Mouse (Mus musculus): ENCODE results near the gene Cactin.

DNA sequence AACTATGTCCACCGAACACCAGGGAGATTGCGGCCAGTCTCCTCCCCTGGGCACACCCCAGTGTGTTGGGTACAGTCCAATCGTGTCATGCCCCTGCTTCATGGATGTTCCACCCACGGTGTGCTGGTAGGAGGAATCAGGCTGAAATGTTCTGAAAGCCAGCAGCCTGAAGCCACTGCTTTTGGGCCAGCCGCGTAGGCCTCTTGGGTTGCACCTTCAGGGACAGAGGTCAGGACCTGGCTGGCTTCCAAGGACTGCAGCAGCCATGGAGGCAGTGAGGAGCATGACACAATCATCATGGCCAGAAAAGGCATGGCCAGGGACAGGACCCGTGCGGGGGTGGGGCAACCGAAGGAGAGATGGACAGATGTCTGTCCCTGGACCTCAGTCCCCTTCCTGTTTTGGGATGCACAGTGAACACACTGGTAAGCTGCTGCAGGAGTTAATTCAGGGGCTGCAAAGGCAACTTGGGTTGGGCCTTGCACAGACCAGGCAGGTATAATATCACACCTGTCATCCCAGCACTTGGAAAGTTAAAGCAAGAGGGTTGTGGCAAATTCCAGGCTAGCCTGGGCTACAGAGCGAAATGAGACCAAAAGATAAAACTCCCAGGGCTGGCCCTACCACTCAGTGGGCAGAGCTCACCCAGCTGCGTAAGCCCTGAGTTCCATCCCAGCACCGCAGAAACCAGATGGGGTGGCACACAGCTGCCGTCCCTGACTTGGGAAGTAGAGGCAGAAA, 2.1 kb upstream of the Cactin start:
- TF ChIP-seq POLR2A (IDR thresholded peaks at IDR 0.05; ENCODE audit: low read depth, low read length) (0 out of 2 replicates have a peak, but pooled peaks have one; percentile 21), CTCF (IDR thresholded peaks at IDR 0.05; ENCODE audit: extremely low read depth, insufficient read length, insufficient replicate concordance, low read depth, low read length) (no peak)
